Mouse (Mus musculus) heart, embryonic 10.5 days (tissue): Measurements from ENCODE around the gene Slc35f1. TPM values are rescaled to one million over a fixed set of nuclear protein-coding genes. Genes with fewer than 3 reads are reported as not detected.
"Not testable (repeated sequence)": the region's sequence is repeated elsewhere in the genome, so short reads cannot be mapped to it uniquely, and the experiment has no call there.

Source experiments
- DNase-seq: peaks from one replicate; pipeline ENCODE4 v3.0.0-alpha.2; 2017; ENCODE audit warnings: low spot score
- H3K27ac ChIP-seq: fragments of 300-500 bp; sonication (generic); 2 replicates; pipeline ENCODE4 v1.5.1; 2016; ENCODE audit warnings: mild to moderate bottlenecking
- H3K27me3 ChIP-seq: fragments of 300-500 bp; sonication (generic); 2 replicates; pipeline ENCODE4 v1.6.1; 2016; ENCODE audit warnings: mild to moderate bottlenecking; ENCODE audit not compliant: poor library complexity, insufficient read depth, severe bottlenecking
- H3K36me3 ChIP-seq: fragments of 300-500 bp; sonication (generic); 2 replicates; pipeline ENCODE4 v1.6.1; 2016; ENCODE audit warnings: mild to moderate bottlenecking, moderate library complexity
- H3K4me1 ChIP-seq: fragments of 300-500 bp; sonication (generic); 2 replicates; pipeline ENCODE4 v1.6.1; 2016; ENCODE audit warnings: mild to moderate bottlenecking
- H3K4me3 ChIP-seq: fragments of 300-500 bp; sonication (generic); 2 replicates; pipeline ENCODE4 v1.5.1; 2016; ENCODE audit warnings: mild to moderate bottlenecking, moderate library complexity
- H3K9me3 ChIP-seq: fragments of 300-500 bp; sonication (generic); 2 replicates; pipeline ENCODE4 v1.6.1; 2016; ENCODE audit warnings: mild to moderate bottlenecking, moderate library complexity
- WGBS: fragments of 180-500 bp; shearing (Covaris S2); methylation state at CpG from one replicate; pipeline ENCODE4 v1.1.7; 2016; 5-methylcytosine and 5-hydroxymethylcytosine counted together
- polyA plus RNA-seq: library from polyadenylated mRNA; unstranded; fragments of >200 nt; fragmentation: Nextera tagmentation; extraction: Ambion mirVana; gene quantifications from 2 replicates; pipeline ENCODE4 v1.2.1, GENCODE M21; 2016

Slc35f1 gene
- polyA plus RNA-seq, 1 experiment from 2014 or later: 1.3 TPM

GRCm38 (mm10) chr10:52896724-52897123, 206.4 kb downstream of the Slc35f1 start:
- not testable (repeated sequence) for H3K36me3 ChIP-seq, H3K27me3 ChIP-seq, H3K4me1 ChIP-seq, DNase-seq, H3K27ac ChIP-seq, H3K9me3 ChIP-seq, H3K4me3 ChIP-seq

- H3K27ac ChIP-seq: no peak overlapping the region
- 77% methylated on average over 2 of the region's 2 CpGs for WGBS
- no peaks in the 10 kb centered on the region for H3K4me1 ChIP-seq
Measured at GRCm38 (mm10) chr10:52904914-52905313, 214.6 kb downstream of the Slc35f1 start.

DNA sequence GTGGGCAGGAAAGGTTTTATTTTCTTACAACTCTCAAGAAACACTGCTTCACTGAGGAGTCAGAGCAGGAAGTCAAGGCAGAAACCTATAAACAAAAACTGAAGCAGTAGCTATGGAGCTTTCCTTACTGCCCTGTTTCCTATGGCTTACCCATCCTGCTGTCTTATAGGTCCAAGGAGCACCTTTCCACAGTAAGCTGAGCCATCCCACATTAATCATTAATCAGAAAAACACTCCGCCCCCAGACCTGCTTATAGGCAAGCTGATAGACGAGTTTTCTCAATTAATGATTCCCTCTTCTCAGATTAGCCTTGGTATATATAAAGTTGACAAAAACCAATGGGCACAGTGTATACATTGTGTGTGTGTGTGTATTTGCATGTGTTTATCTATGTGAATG, 221.4 kb downstream of the Slc35f1 start:
- Histone ChIP-seq H3K4me3 (no peak overlapping the region), H3K36me3 (no peaks in the 10 kb centered on the region), H3K27ac (no peak overlapping the region), H3K27me3 (no peaks in the 10 kb centered on the region), H3K4me1 (peaks cover 3% of the 10 kb centered on the region; the same call in 1 of the 2 replicates), H3K9me3 (no peaks in the 10 kb centered on the region)
- WGBS: 76% methylated on average over 2 of the region's 2 CpGs
- no peak for DNase-seq

More at GRCm38 (mm10) chr10:52904914-52905313, 214.6 kb downstream of the Slc35f1 start:
- Histone ChIP-seq H3K4me3 (no peak overlapping the region), H3K36me3 (no peaks in the 10 kb centered on the region), H3K27me3 (no peaks in the 10 kb centered on the region), H3K9me3 (no peaks in the 10 kb centered on the region)
- DNase-seq: no peak

GRCm38 (mm10) chr10:52918715-52919114, 228.4 kb downstream of the Slc35f1 start:
- Histone ChIP-seq H3K36me3 (no peaks in the 10 kb centered on the region), H3K27me3 (no peaks in the 10 kb centered on the region), H3K9me3 (no peaks in the 10 kb centered on the region), H3K4me3 (no peak overlapping the region), H3K4me1 (no peaks in the 10 kb centered on the region), H3K27ac (no peak overlapping the region)
- DNase-seq: no peak
- WGBS: 86% methylated on average over 5 of the region's 5 CpGs

- DNase-seq: no peak
- WGBS: 85% methylated on average over 8 of the region's 8 CpGs
Measured at GRCm38 (mm10) chr10:52923143-52923542, 232.8 kb downstream of the Slc35f1 start.

GRCm38 (mm10) chr10:52926330-52926729, 236.0 kb downstream of the Slc35f1 start:
- H3K27ac ChIP-seq: no peak overlapping the region
- no peak overlapping the region for H3K4me3 ChIP-seq
- no peak for DNase-seq
- H3K9me3 ChIP-seq: no peaks in the 10 kb centered on the region
- no peaks in the 10 kb centered on the region for H3K36me3 ChIP-seq
- no peaks in the 10 kb centered on the region for H3K4me1 ChIP-seq
- H3K27me3 ChIP-seq: no peaks in the 10 kb centered on the region
- 86% methylated on average over 3 of the region's 3 CpGs for WGBS

More at GRCm38 (mm10) chr10:52923143-52923542, 232.8 kb downstream of the Slc35f1 start:
- Histone ChIP-seq H3K9me3 (no peaks in the 10 kb centered on the region), H3K4me3 (no peak overlapping the region), H3K4me1 (no peaks in the 10 kb centered on the region), H3K36me3 (no peaks in the 10 kb centered on the region), H3K27ac (no peak overlapping the region), H3K27me3 (no peaks in the 10 kb centered on the region)

DNA sequence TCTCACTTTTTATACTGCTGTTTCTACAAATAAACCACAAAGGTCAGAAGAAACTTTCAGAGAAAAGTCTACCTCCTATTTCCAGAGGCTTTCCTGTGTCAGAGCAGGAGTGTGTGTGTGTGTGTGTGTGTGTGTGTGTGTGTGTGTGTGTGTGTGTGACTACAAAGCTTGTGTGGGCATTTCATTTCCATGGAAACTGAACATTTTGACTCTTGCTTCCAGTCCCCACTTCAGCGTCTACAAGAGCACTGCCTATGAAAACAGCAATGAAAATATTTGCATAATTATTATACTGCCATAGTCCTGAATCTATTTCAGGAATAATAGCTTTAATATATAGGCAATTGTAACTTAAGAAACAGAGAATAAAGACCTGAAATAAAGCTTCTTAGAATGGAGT, 241.8 kb downstream of the Slc35f1 start:
- no peak for DNase-seq
- H3K36me3 ChIP-seq: no peaks in the 10 kb centered on the region
- no peaks in the 10 kb centered on the region for H3K9me3 ChIP-seq
- no peaks in the 10 kb centered on the region for H3K27me3 ChIP-seq
- 74% methylated on average over 1 of the region's 1 CpGs for WGBS
- no peak overlapping the region for H3K4me3 ChIP-seq
- no peak overlapping the region for H3K27ac ChIP-seq
- no peaks in the 10 kb centered on the region for H3K4me1 ChIP-seq

DNA sequence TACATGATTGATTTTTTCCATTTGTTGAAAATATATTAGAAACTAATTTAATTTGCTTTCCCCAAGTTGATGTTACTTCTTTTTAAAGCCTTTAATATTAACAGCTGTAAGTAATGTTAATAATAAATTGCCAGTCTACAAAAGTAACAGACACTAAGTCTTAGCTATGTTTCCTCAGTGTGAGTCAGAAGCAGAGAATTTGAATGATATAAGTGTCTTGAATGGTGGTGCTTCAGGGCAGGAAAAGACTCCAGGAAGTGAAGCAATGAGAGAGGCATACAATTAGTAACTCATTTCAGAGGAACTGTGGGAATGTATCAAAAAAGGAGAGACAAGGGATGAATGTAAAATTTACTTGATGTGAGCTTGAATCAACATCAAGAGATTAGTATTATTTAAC, 244.3 kb downstream of the Slc35f1 start:
- no peak overlapping the region for H3K27ac ChIP-seq
- no peaks in the 10 kb centered on the region for H3K27me3 ChIP-seq
- H3K36me3 ChIP-seq: no peaks in the 10 kb centered on the region
- DNase-seq: no peak
- H3K4me1 ChIP-seq: no peaks in the 10 kb centered on the region
- H3K9me3 ChIP-seq: no peaks in the 10 kb centered on the region
- H3K4me3 ChIP-seq: no peak overlapping the region

GRCm38 (mm10) chr10:52940111-52940830, 249.9 kb downstream of the Slc35f1 start:
- Histone ChIP-seq H3K4me1 (no peaks in the 10 kb centered on the region), H3K4me3 (no peak overlapping the region), H3K27me3 (no peaks in the 10 kb centered on the region), H3K36me3 (no peaks in the 10 kb centered on the region), H3K9me3 (no peaks in the 10 kb centered on the region), H3K27ac (no peak overlapping the region)
- WGBS: 66% methylated on average over 1 of the region's 1 CpGs
- DNase-seq: no peak

DNA sequence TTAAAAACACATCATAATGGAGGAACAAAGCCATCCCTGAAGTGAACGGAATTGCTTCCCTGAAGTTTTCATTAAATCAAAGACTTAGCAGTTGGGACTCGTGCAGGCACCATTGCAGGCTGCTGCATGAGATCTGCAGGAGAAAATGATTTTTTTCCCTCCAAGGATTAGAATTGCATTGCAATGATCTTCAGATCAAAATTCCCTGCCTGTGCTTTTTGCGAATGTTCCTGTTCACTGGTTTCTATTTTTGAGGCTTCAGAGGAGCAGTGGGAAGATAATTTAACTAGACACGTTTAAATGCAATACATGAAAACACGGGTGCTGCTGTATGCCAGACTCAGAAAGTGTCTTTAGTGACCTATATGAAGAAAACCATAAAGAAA, 250.5 kb downstream of the Slc35f1 start:
- no peak overlapping the region for H3K4me3 ChIP-seq
- H3K36me3 ChIP-seq: no peaks in the 10 kb centered on the region
- no peak for DNase-seq
- no peak overlapping the region for H3K27ac ChIP-seq
- no peaks in the 10 kb centered on the region for H3K4me1 ChIP-seq
- 82% methylated on average over 5 of the region's 5 CpGs for WGBS
- no peaks in the 10 kb centered on the region for H3K9me3 ChIP-seq
- H3K27me3 ChIP-seq: no peaks in the 10 kb centered on the region

DNA sequence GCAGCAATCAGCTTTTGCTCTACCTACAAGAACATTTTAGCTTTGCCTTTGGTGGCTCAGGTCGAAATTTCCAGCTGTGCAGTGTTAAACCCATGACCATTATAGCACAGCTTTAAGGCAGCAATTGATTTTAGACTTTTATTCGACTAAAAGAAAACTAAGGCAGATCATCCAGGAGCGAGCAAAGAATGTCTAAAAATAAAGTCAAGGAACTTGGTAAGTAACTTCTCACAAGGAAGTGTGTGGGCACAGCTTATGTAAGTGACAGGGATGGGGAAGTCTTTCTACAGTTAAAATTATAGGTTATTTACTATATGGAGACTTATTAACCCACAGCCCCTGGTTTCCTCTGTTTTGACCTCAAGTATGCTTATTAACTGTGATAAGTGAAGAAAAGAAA, 262.2 kb downstream of the Slc35f1 start:
- no peaks in the 10 kb centered on the region for H3K27me3 ChIP-seq
- no peak overlapping the region for H3K4me3 ChIP-seq
- no peak for DNase-seq
- 75% methylated on average over 3 of the region's 3 CpGs for WGBS
- H3K9me3 ChIP-seq: no peaks in the 10 kb centered on the region
- H3K36me3 ChIP-seq: no peaks in the 10 kb centered on the region
- H3K27ac ChIP-seq: no peak overlapping the region
- peaks cover 4% of the 10 kb centered on the region; the same call in 1 of the 2 replicates for H3K4me1 ChIP-seq

DNA sequence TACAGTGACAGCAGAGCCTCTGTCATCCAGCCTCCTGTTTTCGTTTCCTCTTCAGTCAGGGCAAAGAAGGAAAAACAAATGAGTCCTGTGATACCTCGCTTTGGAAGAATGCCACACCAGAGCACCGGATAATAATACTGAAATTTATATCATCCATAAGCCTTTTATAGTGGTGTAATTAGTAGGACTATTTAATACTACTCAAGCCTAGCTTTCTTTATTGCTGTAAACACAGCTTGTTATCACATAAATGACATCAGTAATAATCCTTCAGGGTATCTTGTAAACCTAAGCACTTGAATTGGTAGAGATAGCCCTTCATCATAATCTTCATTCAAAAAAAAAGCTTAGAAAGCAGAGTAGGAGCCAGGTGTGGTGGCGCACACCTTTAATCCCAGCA, 266.4 kb downstream of the Slc35f1 start:
- WGBS: 78% methylated on average over 4 of the region's 4 CpGs
- Histone ChIP-seq H3K4me3 (no peak overlapping the region), H3K27ac (no peak overlapping the region), H3K27me3 (no peaks in the 10 kb centered on the region), H3K9me3 (no peaks in the 10 kb centered on the region), H3K4me1 (peaks cover 4% of the 10 kb centered on the region; the same call in 1 of the 2 replicates), H3K36me3 (no peaks in the 10 kb centered on the region)
- no peak for DNase-seq

- Histone ChIP-seq H3K9me3 (no peaks in the 10 kb centered on the region), H3K36me3 (no peaks in the 10 kb centered on the region), H3K4me3 (no peak overlapping the region), H3K27ac (no peak overlapping the region), H3K4me1 (peaks cover 12% of the 10 kb centered on the region; the same call in 1 of the 2 replicates), H3K27me3 (no peaks in the 10 kb centered on the region)
- WGBS: 83% methylated on average over 1 of the region's 1 CpGs
- DNase-seq: no peak
Measured at GRCm38 (mm10) chr10:52979251-52979650, 288.9 kb downstream of the Slc35f1 start.

GRCm38 (mm10) chr10:52982836-52983235, 292.5 kb downstream of the Slc35f1 start:
- H3K4me3 ChIP-seq: no peak overlapping the region
- peaks cover 12% of the 10 kb centered on the region; the same call in 1 of the 2 replicates for H3K4me1 ChIP-seq
- WGBS: 47% methylated on average over 1 of the region's 1 CpGs

More at GRCm38 (mm10) chr10:52982836-52983235, 292.5 kb downstream of the Slc35f1 start:
- no peak for DNase-seq
- no peaks in the 10 kb centered on the region for H3K36me3 ChIP-seq
- H3K27ac ChIP-seq: no peak overlapping the region
- no peaks in the 10 kb centered on the region for H3K27me3 ChIP-seq
- no peaks in the 10 kb centered on the region for H3K9me3 ChIP-seq
